Mouse (Mus musculus) bone marrow macrophage, adult 2 months (primary cell): ENCODE results near the gene Fam83e. TPM values are rescaled to one million over a fixed set of nuclear protein-coding genes. Genes with fewer than 3 reads are reported as not detected.

Source experiments
- H3K27ac ChIP-seq: 2 replicates; pipeline ENCODE4 v1.5.1; 2012; ENCODE audit warnings: low read depth, low read length; ENCODE audit not compliant: insufficient read depth
- H3K4me1 ChIP-seq: 2 replicates; pipeline ENCODE4 v1.6.1; 2012; ENCODE audit warnings: low read length; ENCODE audit not compliant: control insufficient read depth, insufficient read depth
- H3K4me3 ChIP-seq: 2 replicates; pipeline ENCODE4 v1.5.1; 2012; ENCODE audit warnings: mild to moderate bottlenecking, low read length, moderate library complexity; ENCODE audit not compliant: insufficient read depth
- CTCF ChIP-seq: IDR thresholded peaks from 2 replicates; pipeline ENCODE4 v1.5.1; 2012; ENCODE audit warnings: low read depth, mild to moderate bottlenecking, low read length, moderate library complexity
- POLR2A ChIP-seq: IDR thresholded peaks from 2 replicates; pipeline ENCODE4 v1.6.1; 2012; ENCODE audit warnings: mild to moderate bottlenecking, low read depth, low read length, borderline replicate concordance
- polyA plus RNA-seq: library from polyadenylated mRNA; stranded (reverse); fragments of >200 nt; gene quantifications from 2 replicates; pipeline ENCODE4 v1.2.4, GENCODE M21; 2012; ENCODE audit not compliant: missing spikeins, insufficient read depth, insufficient read length

Gene Fam83e
- polyA plus RNA-seq, 1 experiment, result not detected

DNA sequence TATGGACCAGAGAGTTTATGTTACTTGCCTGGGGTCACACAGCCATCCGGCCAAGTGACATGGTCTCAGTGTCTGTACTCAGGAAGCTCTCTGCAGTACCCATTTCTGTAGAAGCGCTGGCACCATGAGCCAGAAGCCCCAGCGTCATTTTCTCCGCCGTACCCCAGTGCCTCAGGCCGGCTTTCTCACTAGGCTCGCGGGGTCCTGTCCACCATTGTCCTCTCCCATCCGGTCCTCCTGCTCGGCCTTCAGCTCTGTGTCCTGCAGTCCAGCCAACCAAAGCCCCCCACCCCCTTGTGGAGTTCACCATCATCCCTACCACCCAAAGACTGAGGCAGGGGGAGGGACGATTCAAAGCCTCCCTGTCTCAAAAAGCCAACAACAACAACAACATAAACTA, 19.4 kb upstream of the Fam83e start:
- no peak for TF ChIP-seq CTCF
- no peak for TF ChIP-seq POLR2A
- no peak overlapping the region for H3K27ac ChIP-seq
- H3K4me3 ChIP-seq, result no peak overlapping the region
- peaks cover 4% of the 10 kb centered on the region for H3K4me1 ChIP-seq

DNA sequence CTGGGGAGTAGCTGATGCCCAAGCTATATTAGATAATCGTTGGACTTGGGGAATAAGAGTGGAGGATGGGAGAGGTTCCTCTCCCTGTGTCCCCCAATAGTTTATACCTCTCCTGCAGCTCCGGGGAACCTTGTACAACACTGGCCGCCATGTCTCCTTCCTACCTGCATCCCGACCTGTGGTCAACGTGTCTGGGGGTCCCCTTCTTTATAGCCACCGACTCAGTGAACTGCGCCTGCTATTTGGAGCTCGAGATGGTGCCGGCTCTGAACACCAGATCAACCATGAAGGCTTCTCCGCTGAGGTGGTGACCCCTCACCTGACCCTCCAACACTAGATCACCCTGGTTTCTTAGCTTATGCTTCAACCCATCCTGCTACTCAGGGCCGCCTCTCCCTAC, 18.7 kb upstream of the Fam83e start:
- Histone ChIP-seq H3K27ac (no peak overlapping the region), H3K4me1 (peaks cover 6% of the 10 kb centered on the region), H3K4me3 (no peak overlapping the region)
- no peak for TF ChIP-seq CTCF

DNA sequence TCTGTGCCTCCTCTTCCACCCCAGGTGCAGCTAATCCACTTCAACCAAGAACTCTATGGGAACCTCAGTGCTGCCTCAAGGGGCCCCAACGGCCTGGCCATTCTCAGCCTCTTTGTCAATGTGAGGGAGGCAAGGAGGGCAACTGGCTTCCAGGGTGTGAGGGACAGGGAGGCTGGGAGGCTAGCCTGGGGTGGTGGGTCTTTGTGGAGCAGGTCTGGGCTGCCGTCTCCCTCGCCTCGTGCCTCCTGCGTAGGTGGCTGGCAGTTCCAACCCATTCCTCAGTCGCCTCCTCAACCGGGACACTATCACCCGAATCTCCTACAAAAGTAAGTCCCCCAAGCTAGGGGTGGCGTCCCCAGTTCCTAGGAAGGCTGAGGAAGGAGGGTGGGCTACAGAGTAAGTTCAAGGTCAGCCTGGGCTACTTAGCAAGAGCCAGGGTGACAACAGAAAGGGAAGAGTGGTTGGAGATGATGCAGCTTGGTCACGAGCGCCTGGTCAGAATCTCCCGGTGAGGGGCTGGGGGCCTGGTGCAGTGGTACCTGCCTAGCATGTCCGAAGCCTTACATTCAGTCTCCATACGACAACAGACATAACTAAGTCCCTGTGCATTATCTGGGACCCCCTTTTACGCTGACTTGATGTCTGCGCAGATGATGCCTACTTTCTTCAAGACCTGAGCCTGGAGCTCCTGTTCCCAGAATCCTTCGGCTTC, 18.0 kb upstream of the Fam83e start:
- no peak overlapping the region for H3K4me3 ChIP-seq
- peaks cover 9% of the 10 kb centered on the region for H3K4me1 ChIP-seq
- TF ChIP-seq POLR2A (no peak), CTCF (no peak)
- no peak overlapping the region for H3K27ac ChIP-seq

DNA sequence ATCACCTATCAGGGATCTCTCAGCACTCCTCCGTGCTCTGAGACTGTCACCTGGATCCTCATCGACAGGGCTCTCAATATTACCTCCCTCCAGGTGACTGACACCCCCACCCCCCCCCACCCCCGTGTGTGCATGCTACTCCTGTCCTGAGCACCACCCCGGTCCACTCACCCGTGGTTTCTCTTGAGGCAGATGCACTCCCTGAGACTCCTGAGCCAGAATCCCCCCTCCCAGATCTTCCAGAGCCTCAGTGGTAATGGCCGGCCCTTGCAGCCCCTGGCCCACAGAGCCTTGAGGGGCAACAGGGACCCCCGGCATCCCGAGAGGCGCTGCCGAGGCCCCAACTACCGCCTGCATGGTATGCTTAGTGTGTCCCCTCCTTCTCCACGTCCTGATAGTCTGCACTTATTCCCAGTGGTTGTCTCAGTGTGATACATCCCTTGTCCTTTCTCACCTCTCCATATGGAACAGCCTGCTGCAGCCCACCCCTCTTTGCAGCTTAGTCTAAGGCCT, 17.4 kb upstream of the Fam83e start:
- H3K27ac ChIP-seq, result peak overlapping the region; percentile 73
- peaks cover 15% of the 10 kb centered on the region for H3K4me1 ChIP-seq
- TF ChIP-seq CTCF, result no peak
- no peak for TF ChIP-seq POLR2A
- H3K4me3 ChIP-seq, result peak overlapping the region; percentile 58

DNA sequence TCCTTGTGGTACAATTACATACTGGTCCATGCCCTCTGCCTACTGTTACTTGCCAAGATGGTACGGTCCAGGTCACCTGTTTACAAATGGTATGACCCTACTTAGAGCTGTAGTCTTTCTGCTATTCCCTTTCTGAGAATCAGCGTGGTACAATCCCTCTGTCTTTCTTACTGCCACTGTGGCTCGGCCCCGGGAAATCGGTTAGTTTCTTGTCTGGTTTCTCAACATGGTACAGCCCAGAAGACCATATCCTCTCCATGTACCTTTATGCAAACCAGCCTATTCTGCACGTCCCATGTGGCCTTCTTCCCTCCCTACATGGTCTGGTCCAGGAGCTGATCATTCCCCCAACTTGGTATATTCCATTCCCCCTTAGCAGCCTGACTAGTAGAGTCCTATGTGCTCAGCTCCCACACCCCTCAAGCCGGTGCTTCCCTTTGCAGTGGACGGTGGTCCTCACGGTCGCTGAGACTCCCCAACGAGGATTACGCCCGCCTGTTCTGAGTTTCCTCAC, 16.9 kb upstream of the Fam83e start:
- H3K4me1 ChIP-seq, result peaks cover 20% of the 10 kb centered on the region
- TF ChIP-seq POLR2A, result no peak
- no peak for TF ChIP-seq CTCF
- peak overlapping the region; percentile 58 for H3K4me3 ChIP-seq
- H3K27ac ChIP-seq, result peak overlapping the region; percentile 73

DNA sequence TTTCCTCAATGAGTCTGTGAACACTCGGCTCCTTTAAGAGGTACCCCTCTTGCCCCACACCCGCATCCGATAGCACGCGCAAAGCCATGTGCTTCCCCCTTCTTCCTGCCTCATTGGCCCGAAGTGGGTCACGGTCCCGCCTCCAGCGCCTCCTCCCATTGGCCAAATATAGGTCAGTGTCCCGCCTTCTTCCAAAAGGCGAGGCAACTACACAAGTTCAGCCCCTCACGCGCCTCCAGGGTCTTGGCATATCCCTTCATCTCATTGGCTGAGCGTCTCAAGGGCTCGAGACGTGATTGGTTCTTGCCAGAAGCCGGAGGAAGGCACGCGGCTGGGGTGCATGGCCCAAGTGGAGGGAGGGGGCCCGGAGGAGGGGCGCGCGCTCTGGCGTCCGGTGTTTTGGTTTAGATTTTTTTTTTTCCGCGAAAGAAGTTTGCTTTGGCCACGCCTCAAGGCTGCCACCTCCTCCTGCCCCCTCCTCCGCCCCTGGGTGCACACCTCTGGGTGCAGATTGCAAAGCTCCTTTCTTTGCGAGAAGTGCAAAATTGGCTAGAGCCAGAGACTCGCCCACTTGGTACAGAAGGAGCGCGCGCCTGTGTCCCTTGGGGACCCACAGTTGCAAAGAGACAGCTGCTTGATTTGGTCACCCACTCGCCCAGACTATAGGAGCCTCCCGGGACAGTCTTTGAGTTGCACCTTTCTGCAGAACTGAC, 16.1 kb upstream of the Fam83e start, which contains the start of gene Dbp:
Gene Dbp (plus strand): TSS at position 359 of the 713 bp plus-strand sequence.
- peak within 1 kb of the TSS; percentile 83 for H3K4me3 ChIP-seq
- H3K27ac ChIP-seq, result peak within 1 kb of the TSS; percentile 87
- H3K4me1 ChIP-seq, result peaks cover 21% of the 10 kb centered on the region
- TF ChIP-seq POLR2A, result no peak

DNA sequence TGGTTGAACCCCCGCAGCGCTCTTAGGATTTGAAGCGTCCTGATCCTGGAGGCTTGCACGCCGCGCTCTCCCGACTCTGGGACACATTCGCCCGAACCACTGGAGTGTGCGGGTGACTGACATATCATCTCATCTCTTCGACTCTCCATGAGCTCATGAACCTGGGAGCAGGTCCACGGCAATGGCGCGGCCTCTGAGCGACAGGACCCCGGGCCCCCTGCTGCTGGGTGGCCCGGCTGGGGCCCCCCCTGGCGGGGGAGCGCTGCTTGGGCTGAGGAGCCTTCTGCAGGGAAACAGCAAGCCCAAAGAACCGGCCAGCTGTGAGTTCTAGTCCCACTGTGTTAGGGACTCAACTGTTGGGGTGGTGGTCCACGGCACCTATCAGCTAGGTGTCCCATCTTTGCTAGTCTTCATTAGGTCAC, 15.6 kb upstream of the Fam83e start:
- Histone ChIP-seq H3K4me1 (peaks cover 21% of the 10 kb centered on the region), H3K4me3 (peak overlapping the region; percentile 83), H3K27ac (peak overlapping the region; percentile 87)
- no peak for TF ChIP-seq POLR2A
- 0 out of 2 replicates have a peak, but pooled peaks have one; percentile 17 for TF ChIP-seq CTCF

DNA sequence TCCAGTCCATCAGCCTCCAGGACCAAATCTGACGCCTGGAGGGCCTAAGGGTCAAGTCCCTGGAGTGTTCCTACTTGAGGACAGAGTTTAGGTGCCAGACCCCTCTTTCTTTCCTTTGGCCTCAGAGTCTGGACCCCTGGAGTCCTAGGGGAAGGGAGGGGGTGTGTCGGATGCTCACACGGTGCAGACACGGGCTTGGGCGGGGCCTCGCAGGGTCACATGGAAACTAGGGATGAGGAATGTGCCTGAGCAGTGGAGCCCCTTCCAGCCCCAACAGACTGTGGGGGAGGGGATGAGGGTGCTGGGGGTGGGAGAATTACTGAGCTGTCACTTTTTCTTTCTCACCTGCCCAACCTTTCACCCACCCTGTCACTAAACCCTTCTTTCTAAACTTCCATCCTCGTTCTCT, 15.1 kb upstream of the Fam83e start:
- peaks cover 21% of the 10 kb centered on the region for H3K4me1 ChIP-seq
- H3K27ac ChIP-seq, result peak overlapping the region; percentile 87
- TF ChIP-seq POLR2A (no peak), CTCF (no peak)
- H3K4me3 ChIP-seq, result peak overlapping the region; percentile 83

DNA sequence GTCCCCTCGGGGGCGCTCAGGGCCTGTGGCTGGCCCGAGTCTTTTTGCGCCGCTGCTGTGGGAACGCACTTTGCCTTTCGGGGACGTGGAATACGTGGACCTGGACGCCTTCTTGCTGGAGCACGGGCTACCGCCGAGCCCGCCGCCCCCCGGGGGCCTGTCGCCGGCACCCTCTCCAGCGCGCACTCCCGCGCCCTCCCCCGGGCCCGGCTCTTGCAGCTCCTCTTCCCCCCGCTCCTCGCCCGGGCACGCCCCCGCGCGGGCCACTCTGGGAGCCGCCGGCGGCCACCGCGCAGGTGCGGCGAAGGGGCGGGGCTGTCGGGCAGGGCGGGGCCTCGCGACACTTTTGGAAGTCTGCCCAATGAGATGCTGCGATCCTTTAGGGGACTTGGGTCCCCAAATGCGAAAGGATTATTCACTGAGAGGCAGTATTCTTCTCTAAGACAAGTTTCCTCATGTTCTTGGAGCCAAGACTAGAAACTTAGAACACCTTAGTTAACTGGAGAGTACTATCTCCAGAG, 14.2 kb upstream of the Fam83e start:
- Histone ChIP-seq H3K4me3 (peak overlapping the region; percentile 83), H3K4me1 (peaks cover 21% of the 10 kb centered on the region), H3K27ac (peak overlapping the region; percentile 95)
- peak; percentile 85; the same call in 1 of the 2 replicates for TF ChIP-seq POLR2A
- no peak for TF ChIP-seq CTCF
